Mouse (Mus musculus) heart, embryonic 14.5 days (tissue): ENCODE data around the gene Mrpl16. TPM values are rescaled to one million over a fixed set of nuclear protein-coding genes. Genes with fewer than 3 reads are reported as not detected.

Source experiments
- ATAC-seq: fragments of 200-750 bp; cut with Nextera tagmentation; 2 replicates; pipeline ENCODE4 v1.8.0; 2017; ENCODE audit warnings: low read depth, moderate TSS enrichment; ENCODE audit not compliant: insufficient number of reproducible peaks, insufficient read depth, low FRiP score
- H3K27ac ChIP-seq, 2 experiments: fragments of 200-500 bp in 1 of 2; fragments of 300-500 bp in 1 of 2; sonication (generic) in 1 of 2; replicated peaks in 1 of 2; 2 replicates each; pipeline ENCODE4 v1.5.1; 2012 to 2014; ENCODE audit warnings: low read depth in 2 of 2, low read length in 2 of 2, control low read depth in 1 of 2, mild to moderate bottlenecking in 1 of 2, mixed read lengths in 1 of 2; ENCODE audit not compliant: control insufficient read depth in 1 of 2, insufficient read depth in 1 of 2
- H3K27me3 ChIP-seq: fragments of 300-500 bp; sonication (generic); 2 replicates; pipeline ENCODE4 v1.6.1; 2014; ENCODE audit warnings: mild to moderate bottlenecking, low read length, control low read depth; ENCODE audit not compliant: control insufficient read depth, insufficient read depth
- H3K36me3 ChIP-seq: fragments of 300-500 bp; sonication (generic); 2 replicates; pipeline ENCODE4 v1.6.1; 2014; ENCODE audit warnings: mild to moderate bottlenecking, control low read depth, low read length, mixed read lengths; ENCODE audit not compliant: control insufficient read depth, insufficient read depth
- H3K4me1 ChIP-seq, 2 experiments: fragments of 200-500 bp in 1 of 2; fragments of 300-500 bp in 1 of 2; sonication (generic) in 1 of 2; 2 replicates each; pipeline ENCODE4 v1.6.1; 2012 to 2014; ENCODE audit warnings: low read length in 2 of 2, control low read depth in 1 of 2, mixed read lengths in 1 of 2; ENCODE audit not compliant: control insufficient read depth in 2 of 2, insufficient read depth in 2 of 2
- H3K4me2 ChIP-seq: fragments of 300-500 bp; sonication (generic); 2 replicates; pipeline ENCODE4 v1.6.1; 2014; ENCODE audit warnings: mild to moderate bottlenecking, low read length
- H3K4me3 ChIP-seq, 2 experiments: fragments of 200-500 bp in 1 of 2; fragments of 300-500 bp in 1 of 2; sonication (generic) in 1 of 2; 2 replicates each; pipeline ENCODE4 v1.5.1; 2012 to 2014; ENCODE audit warnings: low read length in 2 of 2, mild to moderate bottlenecking in 2 of 2, control low read depth in 1 of 2, low read depth in 1 of 2, moderate library complexity in 1 of 2; ENCODE audit not compliant: control insufficient read depth in 1 of 2, insufficient read depth in 1 of 2
- H3K9ac ChIP-seq: fragments of 300-500 bp; sonication (generic); 2 replicates; pipeline ENCODE4 v1.6.1; 2014; ENCODE audit warnings: mild to moderate bottlenecking, low read length
- H3K9me3 ChIP-seq: fragments of 300-500 bp; sonication (generic); 2 replicates; pipeline ENCODE4 v1.6.1; 2016; ENCODE audit warnings: low read length, control low read depth; ENCODE audit not compliant: control insufficient read depth
- WGBS: fragments of 180-500 bp; shearing (Covaris S2); extraction: QIAGEN DNeasy Blood & Tissue Kit; methylation state at CpG from one replicate; pipeline ENCODE4 v1.1.7; 2014; 5-methylcytosine and 5-hydroxymethylcytosine counted together
- polyA plus RNA-seq: library from polyadenylated mRNA; unstranded; fragments of >200 nt; fragmentation: Nextera tagmentation; extraction: Ambion mirVana; gene quantifications from 2 replicates; pipeline ENCODE4 v1.2.1, GENCODE M21; 2014

Mrpl16 gene
- polyA plus RNA-seq, 1 experiment from 2014 or later = 79.1 TPM

DNA sequence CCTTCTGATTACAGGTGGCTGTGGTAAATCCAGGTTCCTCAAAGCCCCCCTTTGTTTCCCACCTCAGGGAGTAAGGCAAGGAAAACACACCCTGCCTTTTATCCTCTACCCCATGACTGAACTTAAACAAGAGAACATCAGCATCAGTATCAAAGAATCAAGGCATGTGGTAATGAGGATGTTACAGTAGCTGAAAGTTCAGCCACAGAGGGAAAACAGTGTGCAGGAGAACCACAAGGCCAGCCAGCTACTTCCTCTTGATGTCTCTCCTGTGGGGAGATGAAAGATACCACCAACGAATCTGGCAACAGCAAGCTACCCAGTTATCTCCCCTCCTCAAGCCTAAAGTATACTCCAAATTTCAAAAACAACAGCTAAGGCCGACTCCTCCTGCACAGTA is 37.1 kb downstream of the Mrpl16 start:
- no peaks in the 10 kb centered on the region for H3K9me3 ChIP-seq
- no peak overlapping the region for H3K4me3 ChIP-seq
- no peaks in the 10 kb centered on the region; a peak in 1 of 4 replicates for H3K4me1 ChIP-seq
- no peaks in the 10 kb centered on the region for H3K27me3 ChIP-seq
- WGBS = 43% methylated on average over 2 of the region's 2 CpGs
- H3K9ac ChIP-seq = no peak overlapping the region
- no peak overlapping the region for H3K4me2 ChIP-seq
- ATAC-seq = no peak
- no peaks in the 10 kb centered on the region for H3K36me3 ChIP-seq
- no peak overlapping the region for H3K27ac ChIP-seq

DNA sequence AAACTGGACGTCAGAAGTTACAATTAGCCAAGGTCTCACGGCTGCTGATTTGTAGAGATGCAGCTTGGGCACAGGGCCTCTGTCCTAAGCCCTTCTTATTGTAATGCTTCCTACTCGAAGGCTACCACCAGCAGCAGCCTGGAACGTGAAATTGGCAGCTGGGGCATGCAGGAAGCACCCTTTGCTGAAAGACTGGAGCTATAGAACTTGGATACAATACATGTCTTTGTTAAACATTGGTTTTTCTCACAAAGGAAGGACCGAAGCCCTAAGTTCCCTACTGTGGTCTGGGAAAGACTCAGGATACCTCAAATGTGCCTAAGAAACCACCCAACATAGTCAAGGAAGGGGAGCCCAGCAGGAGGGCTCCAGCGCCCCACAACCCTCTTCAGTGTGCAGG is 37.6 kb downstream of the Mrpl16 start:
- H3K9ac ChIP-seq = no peak overlapping the region
- ATAC-seq = no peak

GRCm38 (mm10) chr19:11808452-11808851 is 38.3 kb downstream of the Mrpl16 start:
- Histone ChIP-seq H3K9me3 (no peaks in the 10 kb centered on the region), H3K27me3 (no peaks in the 10 kb centered on the region), H3K4me2 (no peak overlapping the region), H3K4me1 (no peaks in the 10 kb centered on the region; a peak in 2 of 4 replicates), H3K4me3 (no peak overlapping the region), H3K9ac (no peak overlapping the region), H3K27ac (no peak overlapping the region), H3K36me3 (no peaks in the 10 kb centered on the region)
- WGBS = 76% methylated on average over 2 of the region's 2 CpGs
- no peak for ATAC-seq

More for the DNA sequence above, 37.6 kb downstream of the Mrpl16 start:
- Histone ChIP-seq H3K4me2 (no peak overlapping the region), H3K4me1 (no peaks in the 10 kb centered on the region; a peak in 1 of 4 replicates), H3K4me3 (no peak overlapping the region), H3K36me3 (no peaks in the 10 kb centered on the region), H3K27ac (no peak overlapping the region), H3K27me3 (no peaks in the 10 kb centered on the region), H3K9me3 (no peaks in the 10 kb centered on the region)
- whole genome bisulfite sequencing = 67% methylated on average over 6 of the region's 6 CpGs

- H3K4me3 ChIP-seq = no peak overlapping the region
- H3K4me1 ChIP-seq = no peaks in the 10 kb centered on the region; a peak in 3 of 4 replicates
- no peak overlapping the region for H3K9ac ChIP-seq
- peak overlapping the region in 1 of 2 experiments; percentile 8; a peak in 1 of 4 replicates for H3K27ac ChIP-seq
- no peaks in the 10 kb centered on the region for H3K9me3 ChIP-seq
- no peaks in the 10 kb centered on the region for H3K27me3 ChIP-seq
- H3K36me3 ChIP-seq = no peaks in the 10 kb centered on the region
- no peak for ATAC-seq
- 63% methylated on average over 5 of the region's 5 CpGs for WGBS
- no peak overlapping the region for H3K4me2 ChIP-seq
These were observed 40.0 kb downstream of the Mrpl16 start for GRCm38 (mm10) chr19:11810003-11810758.

GRCm38 (mm10) chr19:11810856-11811255 is 40.7 kb downstream of the Mrpl16 start:
- ATAC-seq = no peak
- no peak overlapping the region for H3K4me2 ChIP-seq
- 80% methylated on average over 1 of the region's 1 CpGs for WGBS
- no peaks in the 10 kb centered on the region for H3K36me3 ChIP-seq
- H3K27ac ChIP-seq = no peak overlapping the region
- H3K9me3 ChIP-seq = no peaks in the 10 kb centered on the region
- no peaks in the 10 kb centered on the region for H3K27me3 ChIP-seq
- no peak overlapping the region for H3K9ac ChIP-seq
- no peaks in the 10 kb centered on the region; a peak in 3 of 4 replicates for H3K4me1 ChIP-seq
- no peak overlapping the region for H3K4me3 ChIP-seq

DNA sequence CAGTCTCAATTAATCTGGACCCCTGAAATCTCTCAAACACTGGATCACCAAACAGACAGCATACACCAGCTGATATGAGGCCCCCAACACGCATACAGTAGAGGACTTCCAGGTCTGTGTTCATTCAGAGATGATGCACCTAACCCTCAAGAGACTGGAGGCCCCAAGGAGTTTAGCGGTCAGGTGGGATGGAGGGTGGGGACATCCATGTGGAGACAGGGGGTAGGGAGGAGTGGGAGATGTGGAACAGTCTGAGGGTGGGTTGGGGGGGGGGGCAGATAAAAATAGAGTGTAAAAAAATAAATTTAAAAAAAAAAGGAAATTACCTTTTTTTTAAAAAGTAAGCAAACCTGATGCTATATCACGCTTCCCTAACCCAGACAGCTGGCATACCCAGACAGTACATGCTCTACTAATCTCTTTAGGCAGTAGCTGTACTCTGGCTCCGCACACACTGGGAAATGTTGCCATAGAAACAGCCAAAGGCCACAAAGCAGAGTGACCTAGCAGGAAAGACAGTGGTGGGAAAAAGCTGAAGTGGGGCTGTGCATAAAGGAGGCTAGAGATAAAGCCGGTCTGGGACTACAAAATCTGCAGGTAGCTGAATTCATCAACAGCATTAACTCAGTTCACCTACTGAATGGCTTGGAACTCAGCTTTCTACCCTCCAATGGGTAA is 41.6 kb downstream of the Mrpl16 start:
- Histone ChIP-seq H3K36me3 (no peaks in the 10 kb centered on the region), H3K27me3 (no peaks in the 10 kb centered on the region), H3K4me3 (no peak overlapping the region), H3K4me2 (no peak overlapping the region), H3K4me1 (no peaks in the 10 kb centered on the region; a peak in 3 of 4 replicates), H3K9me3 (no peaks in the 10 kb centered on the region), H3K27ac (no peak overlapping the region), H3K9ac (no peak overlapping the region)
- ATAC-seq = peak; percentile 71
- 43% methylated on average over 5 of the region's 5 CpGs for WGBS

DNA sequence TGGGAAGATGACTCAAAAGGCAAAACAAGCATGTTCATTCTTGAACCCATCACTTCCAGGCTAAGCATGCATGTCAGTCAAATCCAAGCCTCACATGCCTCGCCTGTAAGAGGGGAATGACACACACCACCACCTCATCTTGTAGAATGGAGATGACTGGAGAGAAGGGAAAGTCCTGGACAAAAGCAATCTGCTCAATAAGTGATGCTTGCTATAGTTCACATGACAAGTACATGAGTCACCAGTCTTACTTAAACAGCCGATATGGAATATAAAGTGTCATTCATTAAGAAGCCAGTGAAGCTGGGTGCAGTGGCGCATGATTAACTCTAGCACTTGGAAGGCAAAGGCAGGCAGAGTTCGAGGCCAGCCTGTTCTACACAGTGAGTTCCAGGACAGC is 42.9 kb downstream of the Mrpl16 start:
- Histone ChIP-seq H3K27me3 (no peaks in the 10 kb centered on the region), H3K4me3 (no peak overlapping the region), H3K36me3 (no peaks in the 10 kb centered on the region), H3K9me3 (no peaks in the 10 kb centered on the region), H3K4me1 (no peaks in the 10 kb centered on the region; a peak in 3 of 4 replicates), H3K4me2 (no peak overlapping the region), H3K27ac (peak overlapping the region in 1 of 2 experiments; percentile 42; a peak in 1 of 4 replicates), H3K9ac (no peak overlapping the region)
- 60% methylated on average over 4 of the region's 4 CpGs for WGBS
- ATAC-seq = no peak
